Mouse (Mus musculus) T-helper 1 cell (primary cell): Measurements from ENCODE around the gene Psenen.

Source experiments
- in situ Hi-C: fragments of 300-600 bp; cut with MboI, MseI; formaldehyde crosslinking; loops from one replicate; pipeline ENCODE4 v1.15.1; 2025; ENCODE audit warnings: high pct_unique_total_duplicates

Gene Psenen

GRCm38 (mm10) chr7:30520396-30520795, 43.0 kb downstream of the Psenen start:
- in situ Hi-C loops: no loop called here

GRCm38 (mm10) chr7:30518325-30518724, 45.1 kb downstream of the Psenen start:
- in situ Hi-C loops: no loop called here

- in situ Hi-C loops: no loop called here
Measured at GRCm38 (mm10) chr7:30515003-30515760, 48.2 kb downstream of the Psenen start.
